25 mouse cellular contexts compared by ENCODE assay signal in genomic region chr2:6232755-6233154, GRCm38 (mm10). TPM values are rescaled to one million over a fixed set of nuclear protein-coding genes. Genes with fewer than 3 reads are reported as not detected.
DNase-seq lines count a peak whose midpoint lies in the region; ATAC-seq and TF ChIP-seq lines count a peak whose summit lies in the region.
"Had no signal": no experiment of that assay in that cellular context is flagged by ENCODE, and none has a peak within 500 bp of the region (broad histone marks: within the 10 kb centered on the region; RNA-seq: fewer than 3 reads in every experiment).

No protein-coding gene starts in this region.

- no peak overlapping the region for H3K9ac ChIP-seq in heart, embryonic 13.5 days
- no peak overlapping the region for H3K9ac ChIP-seq in heart, embryonic 11.5 days (ENCODE audit: low read depth, low read length)
- no peak overlapping the region for H3K9ac ChIP-seq in heart, embryonic 15.5 days
- H3K9ac ChIP-seq in heart, postnatal 0 days (replicated peaks; ENCODE audit: low read depth, low read length) = no peak overlapping the region
- no peak overlapping the region for H3K9ac ChIP-seq in heart, adult 2 months (ENCODE audit: low read depth, low read length)
- H3K9ac ChIP-seq: embryonic facial prominence, embryonic 13.5 days; embryonic facial prominence, embryonic 15.5 days; forebrain, embryonic 12.5 days had no signal

- WGBS in heart, embryonic 13.5 days = 41% methylated on average over 7 of the region's 7 CpGs
- 49% methylated on average over 7 of the region's 7 CpGs for WGBS in heart, embryonic 11.5 days (ENCODE audit: insufficient replicate concordance)
- WGBS in heart, embryonic 15.5 days = 57% methylated on average over 7 of the region's 7 CpGs
- 40% methylated on average over 7 of the region's 7 CpGs for WGBS in heart, postnatal 0 days
- 65% methylated on average over 7 of the region's 7 CpGs for WGBS in heart, adult 2 months

- peaks cover 17% of the 10 kb centered on the region for H3K4me1 ChIP-seq in heart, embryonic 13.5 days
- H3K4me1 ChIP-seq in heart, embryonic 11.5 days (ENCODE audit: control insufficient read depth, insufficient read depth, low read length) = no peaks in the 10 kb centered on the region
- H3K4me1 ChIP-seq in heart, embryonic 15.5 days (replicated peaks) = peaks cover 13% of the 10 kb centered on the region
- H3K4me1 ChIP-seq in heart, postnatal 0 days (ENCODE audit: control insufficient read depth, insufficient read depth) = 0 out of 2 replicates have a peak, but pooled peaks cover 9% of the 10 kb centered on the region
- no peaks in the 10 kb centered on the region for H3K4me1 ChIP-seq in heart, adult 2 months (ENCODE audit: control insufficient read depth, insufficient read depth, low read length)
- H3K4me1 ChIP-seq: embryonic facial prominence, embryonic 13.5 days; embryonic facial prominence, embryonic 15.5 days; forebrain, embryonic 12.5 days had no signal

- no peak overlapping the region for H3K4me3 ChIP-seq in heart, embryonic 13.5 days
- H3K4me3 ChIP-seq in heart, embryonic 11.5 days (ENCODE audit: low read depth, low read length) = no peak overlapping the region
- no peak overlapping the region for H3K4me3 ChIP-seq in heart, embryonic 15.5 days
- H3K4me3 ChIP-seq in heart, postnatal 0 days (ENCODE audit: low read depth, low read length) = no peak overlapping the region
- H3K4me3 ChIP-seq in heart, adult 2 months = no peak overlapping the region
- H3K4me3 ChIP-seq: embryonic facial prominence, embryonic 13.5 days; embryonic facial prominence, embryonic 15.5 days; erythroblast, embryonic 14.5 days; forebrain, embryonic 10.5 days; forebrain, embryonic 12.5 days had no signal

- H3K9me3 ChIP-seq in heart, embryonic 13.5 days = no peaks in the 10 kb centered on the region
- H3K9me3 ChIP-seq in heart, embryonic 11.5 days (replicated peaks; ENCODE audit: control insufficient read depth, low read length) = no peaks in the 10 kb centered on the region
- no peaks in the 10 kb centered on the region for H3K9me3 ChIP-seq in heart, embryonic 15.5 days (replicated peaks)
- no peaks in the 10 kb centered on the region for H3K9me3 ChIP-seq in heart, postnatal 0 days (replicated peaks; ENCODE audit: control insufficient read depth, low read length)
- H3K9me3 ChIP-seq: embryonic facial prominence, embryonic 13.5 days; embryonic facial prominence, embryonic 15.5 days; forebrain, embryonic 10.5 days; forebrain, embryonic 12.5 days had no signal

- H3K27ac ChIP-seq in heart, embryonic 13.5 days (replicated peaks) = peak overlapping the region; percentile 62
- no peak overlapping the region for H3K27ac ChIP-seq in heart, embryonic 11.5 days (ENCODE audit: low read depth, low read length)
- H3K27ac ChIP-seq in heart, embryonic 15.5 days = peak overlapping the region; percentile 13
- no peak overlapping the region for H3K27ac ChIP-seq in heart, postnatal 0 days (ENCODE audit: low read depth)
- no peak overlapping the region for H3K27ac ChIP-seq in heart, adult 2 months
- H3K27ac ChIP-seq: embryonic facial prominence, embryonic 13.5 days; embryonic facial prominence, embryonic 15.5 days; forebrain, embryonic 10.5 days; forebrain, embryonic 12.5 days had no signal

- ATAC-seq in heart, embryonic 13.5 days (ENCODE audit: extremely low read depth, insufficient number of reproducible peaks, low FRiP score, low TSS enrichment) = no peak
- no peak for ATAC-seq in heart, embryonic 11.5 days (replicated peaks; ENCODE audit: insufficient number of reproducible peaks, low FRiP score, low TSS enrichment)
- ATAC-seq in heart, embryonic 15.5 days (replicated peaks; ENCODE audit: insufficient number of reproducible peaks, insufficient read depth, low FRiP score, low read depth) = peak; percentile 56
- ATAC-seq in heart, postnatal 0 days (ENCODE audit: insufficient read depth, low read depth) = peak; percentile 60
- ATAC-seq: forebrain, embryonic 14.5 days had no signal

- H3K36me3 ChIP-seq in heart, embryonic 13.5 days = no peaks in the 10 kb centered on the region
- no peaks in the 10 kb centered on the region for H3K36me3 ChIP-seq in heart, embryonic 11.5 days (ENCODE audit: control insufficient read depth, insufficient read depth, low read length)
- no peaks in the 10 kb centered on the region for H3K36me3 ChIP-seq in heart, embryonic 15.5 days
- no peaks in the 10 kb centered on the region for H3K36me3 ChIP-seq in heart, postnatal 0 days (replicated peaks; ENCODE audit: control insufficient read depth, insufficient read depth, low read length)
- no peaks in the 10 kb centered on the region for H3K36me3 ChIP-seq in heart, adult 2 months (ENCODE audit: control insufficient read depth, insufficient read depth, low read length)
- H3K36me3 ChIP-seq: embryonic facial prominence, embryonic 13.5 days; embryonic facial prominence, embryonic 15.5 days; forebrain, embryonic 10.5 days; forebrain, embryonic 12.5 days had no signal

- intact Hi-C loops in heart, adult 2 months (cut with DNase I) = no loop called here

- no peak overlapping the region for H3K4me2 ChIP-seq in heart, embryonic 13.5 days
- no peak overlapping the region for H3K4me2 ChIP-seq in heart, embryonic 11.5 days
- no peak overlapping the region for H3K4me2 ChIP-seq in heart, embryonic 15.5 days
- H3K4me2 ChIP-seq in heart, postnatal 0 days (ENCODE audit: low read depth, low read length) = no peak overlapping the region
- H3K4me2 ChIP-seq: embryonic facial prominence, embryonic 13.5 days; embryonic facial prominence, embryonic 15.5 days; forebrain, embryonic 12.5 days had no signal

- TF ChIP-seq EP300 in heart, postnatal 0 days (IDR thresholded peaks at IDR 0.05; ENCODE audit: low read depth) = no peak
- no peak for TF ChIP-seq EP300 in heart, adult 2 months (IDR thresholded peaks at IDR 0.05; ENCODE audit: insufficient read depth, low read depth, low read length)

- TF ChIP-seq POLR2A in heart, adult 2 months (IDR thresholded peaks at IDR 0.05; ENCODE audit: insufficient read depth, low read depth, low read length) = no peak

- no peak for TF ChIP-seq CTCF in heart, postnatal 0 days (IDR thresholded peaks at IDR 0.05; ENCODE audit: low read depth)
- TF ChIP-seq CTCF in heart, adult 2 months (IDR thresholded peaks at IDR 0.05) = no peak

- H3K27me3 ChIP-seq in heart, embryonic 13.5 days (replicated peaks) = no peaks in the 10 kb centered on the region
- no peaks in the 10 kb centered on the region for H3K27me3 ChIP-seq in heart, embryonic 11.5 days (ENCODE audit: control insufficient read depth, insufficient read depth, low read length)
- H3K27me3 ChIP-seq in heart, embryonic 15.5 days = no peaks in the 10 kb centered on the region
- no peaks in the 10 kb centered on the region for H3K27me3 ChIP-seq in heart, postnatal 0 days (ENCODE audit: control insufficient read depth, insufficient read depth, low read length)
- no peaks in the 10 kb centered on the region for H3K27me3 ChIP-seq in heart, adult 2 months (ENCODE audit: control insufficient read depth, insufficient read depth, low read length)
- H3K27me3 ChIP-seq: embryonic facial prominence, embryonic 13.5 days; embryonic facial prominence, embryonic 15.5 days; forebrain, embryonic 12.5 days had no signal

- DNase-seq in heart, adult 8-10 months (ENCODE audit: low spot score) = no peak
- peak; percentile 24 for DNase-seq in heart, postnatal 0 days (ENCODE audit: low spot score)
- no peak for DNase-seq in heart, adult 2 months
- DNase-seq in retina, adult 2 months (ENCODE audit: low read depth, low spot score) = peak; percentile 38
- DNase-seq in retina, embryonic 14.5 days (ENCODE audit: low spot score) = no peak
- DNase-seq: adrenal gland, adult 2 months; adrenal gland, postnatal 10 days; adrenal gland, postnatal 25 days; cerebellum, adult 11 months; cerebellum, adult 18-20 months; cerebellum, adult 8-10 months; cerebellum, adult 9-11 months; cerebellum, postnatal 14 days; cerebellum, postnatal 36 days; embryo, embryonic 11 days had no signal

- no peaks in the 10 kb centered on the region for H3K79me2 ChIP-seq in heart, adult 2 months (replicated peaks; ENCODE audit: control insufficient read depth, insufficient read depth, low read length)

RNA-seq across cellular contexts. Expression of gene Echdc3, which starts 19.9 kb away (rescaled TPM):
- polyA plus RNA-seq in heart, embryonic 13.5 days (2015; fragmentation: Nextera tagmentation; extraction: Ambion mirVana) = 7.7 and 8.8 TPM in 2 replicates
- 6.7 and 8.8 TPM in 2 replicates for polyA plus RNA-seq in heart, embryonic 11.5 days (2014; fragmentation: Nextera tagmentation; extraction: Ambion mirVana)
- polyA plus RNA-seq in heart, embryonic 15.5 days (2015; fragmentation: Nextera tagmentation; extraction: Ambion mirVana) = 9.2 TPM in 2 replicates
- 10 to 100 TPM; 27.6 to 32.7 (median 31.9) TPM for total RNA-seq in heart, adult 8-10 months (2022)
- 17.3 and 27.4 TPM in 2 replicates for total RNA-seq in heart, postnatal 0 days (2014; rRNA removed; ENCODE audit: low replicate concordance)
- polyA plus RNA-seq in heart, postnatal 0 days (2015; fragmentation: Nextera tagmentation; extraction: Ambion mirVana) = 16.9 and 17.7 TPM in 2 replicates
- total RNA-seq in heart, adult 2 months (2021) = 10 to 100 TPM; 24.0 to 27.1 TPM
- polyA plus RNA-seq in heart, adult 2 months (2012; rRNA removed) = 30.6 and 41.7 TPM in 2 replicates
- total RNA-seq: MEL had no signal

Comparison
In these comparisons a context has a peak if more than half of its experiments do, and no peak if none do; other contexts are left out.
1. ATAC-seq: peak in heart, embryonic 15.5 days (single experiment) and heart, postnatal 0 days (single experiment); none in heart, embryonic 13.5 days (single experiment) and heart, embryonic 11.5 days (single experiment).
2. H3K27ac ChIP-seq: peak in heart, embryonic 13.5 days (single experiment) and heart, embryonic 15.5 days (single experiment); none in heart, embryonic 11.5 days (single experiment), heart, postnatal 0 days (single experiment) and heart, adult 2 months (single experiment).
3. DNase-seq: peak in heart, postnatal 0 days (single experiment) and retina, adult 2 months (single experiment); none in heart, adult 8-10 months (single experiment), heart, adult 2 months (0 of 2) and retina, embryonic 14.5 days (single experiment).